Mouse (Mus musculus): ENCODE data around the gene Gjc2. TPM values are rescaled to one million over a fixed set of nuclear protein-coding genes. Genes with fewer than 3 reads are reported as not detected.

Gjc2 gene
- total RNA-seq, 2 experiments from 2014 or later = 0.55 TPM; not detected in 1

GRCm38 (mm10) chr11:59209580-59209979 is 26.6 kb upstream of the Gjc2 start:
- ATAC-seq (replicated peaks; ENCODE audit: low FRiP score, low TSS enrichment, poor library complexity, severe bottlenecking) = no peak

- ATAC-seq (replicated peaks; ENCODE audit: low FRiP score, low TSS enrichment, poor library complexity, severe bottlenecking) = peak; percentile 78
Observed at GRCm38 (mm10) chr11:59209003-59209441, 26.0 kb upstream of the Gjc2 start.

DNA sequence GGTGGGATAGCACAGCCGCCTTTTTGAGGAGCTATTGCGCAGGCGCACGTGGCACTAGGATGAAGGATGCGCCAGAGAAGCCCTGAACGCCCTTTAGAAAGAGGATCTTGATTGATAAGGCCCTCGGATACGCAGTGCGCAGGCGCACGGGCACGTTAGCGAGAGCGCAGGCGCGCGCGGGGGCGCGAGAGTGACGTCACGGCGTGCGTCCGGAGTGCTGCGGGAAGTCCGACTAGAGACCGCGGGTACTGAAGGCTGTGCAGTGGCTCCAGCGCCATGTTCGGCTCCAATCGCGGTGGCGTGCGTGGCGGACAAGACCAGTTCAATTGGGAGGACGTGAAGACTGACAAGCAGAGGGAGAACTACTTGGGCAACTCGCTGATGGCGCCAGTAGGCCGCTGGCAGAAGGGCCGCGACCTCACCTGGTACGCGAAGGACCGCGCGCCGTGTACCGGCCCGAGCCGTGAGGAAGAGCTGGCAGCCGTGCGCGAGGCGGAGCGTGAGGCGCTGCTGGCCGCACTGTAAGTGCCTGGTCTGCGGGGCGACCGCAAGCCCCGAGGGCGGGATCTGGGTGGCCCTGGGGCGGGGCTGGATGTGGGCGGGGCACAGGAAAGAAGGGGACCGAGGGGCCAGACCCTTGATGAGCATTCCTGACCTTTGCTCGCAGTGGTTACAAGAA is 25.3 kb upstream of the Gjc2 start, which contains the start of gene 2310033P09Rik:
TSS of gene 2310033P09Rik (plus strand) at position 169 of the 679 bp plus-strand sequence.
- peak; percentile 74 for ATAC-seq (replicated peaks; ENCODE audit: low FRiP score, low TSS enrichment, poor library complexity, severe bottlenecking)

- peak; percentile 94 for ATAC-seq (replicated peaks; ENCODE audit: low FRiP score, low TSS enrichment, poor library complexity, severe bottlenecking)
Observed at GRCm38 (mm10) chr11:59202081-59202995, 19.3 kb upstream of the Gjc2 start, which contains the start of gene Mrpl55. Mrpl55 (plus strand) TSS chr11:59202486.

DNA sequence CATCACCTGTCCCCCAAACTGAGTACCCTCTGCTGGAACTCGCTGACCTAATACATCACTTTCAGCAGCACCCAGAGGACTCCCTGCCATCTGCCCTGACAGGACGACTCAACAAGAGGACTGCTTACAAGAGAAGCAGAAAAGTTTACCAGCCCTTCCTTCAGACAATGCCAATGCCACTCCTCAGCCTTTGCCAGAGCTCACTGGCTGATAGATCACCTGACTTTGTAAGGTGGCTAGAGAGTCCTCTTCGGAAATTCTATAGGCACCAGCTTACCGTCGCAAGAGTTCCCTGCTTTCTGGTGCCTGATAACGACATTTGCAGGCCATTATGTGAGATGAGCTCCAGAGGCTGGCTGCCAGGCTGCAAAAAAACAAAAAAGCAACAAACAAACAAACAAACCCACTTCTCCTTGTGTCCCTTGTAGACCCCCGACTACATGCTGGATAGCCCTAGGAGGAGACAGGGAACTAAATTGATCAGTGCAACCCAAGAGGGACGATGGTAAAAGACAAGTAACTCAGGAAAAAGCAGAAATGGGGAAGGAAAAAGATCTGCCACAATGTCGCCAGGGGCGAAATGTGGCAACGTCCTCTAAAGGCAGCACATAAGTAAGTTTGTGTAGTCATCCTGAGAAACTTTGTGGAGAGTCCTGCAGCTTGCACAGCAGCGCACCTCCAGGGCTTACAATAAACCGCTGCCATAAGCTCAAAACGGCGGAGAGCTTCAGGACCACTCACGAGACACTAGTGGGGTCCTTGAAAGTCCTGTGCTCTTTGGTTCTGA is 18.4 kb upstream of the Gjc2 start:
- ATAC-seq (replicated peaks; ENCODE audit: low FRiP score, low TSS enrichment, poor library complexity, severe bottlenecking) = peak; percentile 25

- no peak for ATAC-seq (replicated peaks; ENCODE audit: low FRiP score, low TSS enrichment, poor library complexity, severe bottlenecking)
Observed at GRCm38 (mm10) chr11:59196230-59196629, 13.2 kb upstream of the Gjc2 start.

GRCm38 (mm10) chr11:59192059-59192386 is 9.0 kb upstream of the Gjc2 start, which contains the start of gene Guk1:
Guk1 (minus strand) TSS chr11:59192212.
- no peak for ATAC-seq (replicated peaks; ENCODE audit: low FRiP score, low TSS enrichment, poor library complexity, severe bottlenecking)

- ATAC-seq (replicated peaks; ENCODE audit: low FRiP score, low TSS enrichment, poor library complexity, severe bottlenecking) = peak; percentile 97
Observed at GRCm38 (mm10) chr11:59191231-59192058, 8.4 kb upstream of the Gjc2 start.

DNA sequence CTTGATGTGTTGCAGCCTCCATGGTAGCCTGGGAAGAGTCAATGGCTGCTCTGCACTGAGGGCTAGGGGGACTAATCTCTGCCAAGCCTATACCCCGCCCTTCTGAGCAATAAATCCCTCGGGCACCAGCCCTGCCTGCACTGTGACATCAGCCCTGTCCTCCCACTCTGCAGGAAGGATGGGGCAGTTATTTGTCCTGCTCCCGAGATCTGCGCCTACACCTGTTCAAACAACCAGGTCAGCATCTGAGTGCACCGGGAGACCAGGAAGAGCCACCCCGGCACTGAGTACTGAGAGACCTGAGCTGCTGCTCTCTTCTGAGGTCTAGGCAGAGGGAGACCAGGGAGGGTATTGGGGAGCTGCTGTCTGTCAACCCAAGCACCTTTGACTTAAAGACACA is 4.7 kb upstream of the Gjc2 start:
- no peak for ATAC-seq (replicated peaks; ENCODE audit: low FRiP score, low TSS enrichment, poor library complexity, severe bottlenecking)

GRCm38 (mm10) chr11:59185490-59185889 is 2.5 kb upstream of the Gjc2 start:
- no peak for ATAC-seq (replicated peaks; ENCODE audit: low FRiP score, low TSS enrichment, poor library complexity, severe bottlenecking)

DNA sequence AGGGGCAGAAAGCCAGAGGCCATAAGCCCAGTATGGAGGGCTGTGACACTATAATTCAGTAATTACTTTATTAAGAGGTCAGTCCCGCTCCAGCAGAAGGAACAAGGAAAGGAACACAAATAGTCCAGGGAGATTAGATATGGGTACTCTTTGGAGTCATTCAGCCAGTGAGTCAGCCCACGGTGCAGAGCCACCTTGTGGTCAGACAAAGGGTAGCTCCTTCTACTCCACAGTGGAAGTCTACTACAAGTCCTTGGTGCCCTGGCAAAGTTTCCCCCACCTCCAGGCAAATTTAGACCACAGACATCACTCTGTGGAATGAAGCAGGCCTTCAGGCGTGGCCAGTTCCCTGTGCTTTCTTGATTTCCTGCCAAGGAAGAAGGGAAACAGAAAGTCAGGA is 808 bp upstream of the Gjc2 start:
- peak; percentile 87 for ATAC-seq (replicated peaks; ENCODE audit: low FRiP score, low TSS enrichment, poor library complexity, severe bottlenecking)

- ATAC-seq (replicated peaks; ENCODE audit: low FRiP score, low TSS enrichment, poor library complexity, severe bottlenecking) = 0 out of 2 replicates have a peak, but pooled peaks have one; percentile 16
Observed at GRCm38 (mm10) chr11:59176921-59177320, 6.1 kb downstream of the Gjc2 start.

- ATAC-seq (replicated peaks; ENCODE audit: low FRiP score, low TSS enrichment, poor library complexity, severe bottlenecking) = no peak
Observed at GRCm38 (mm10) chr11:59176475-59176874, 6.5 kb downstream of the Gjc2 start.

- ATAC-seq (replicated peaks; ENCODE audit: low FRiP score, low TSS enrichment, poor library complexity, severe bottlenecking) = no peak
Observed at GRCm38 (mm10) chr11:59174189-59174838, 8.7 kb downstream of the Gjc2 start.

GRCm38 (mm10) chr11:59170549-59170948 is 12.5 kb downstream of the Gjc2 start:
- no peak for ATAC-seq (replicated peaks; ENCODE audit: low FRiP score, low TSS enrichment, poor library complexity, severe bottlenecking)

DNA sequence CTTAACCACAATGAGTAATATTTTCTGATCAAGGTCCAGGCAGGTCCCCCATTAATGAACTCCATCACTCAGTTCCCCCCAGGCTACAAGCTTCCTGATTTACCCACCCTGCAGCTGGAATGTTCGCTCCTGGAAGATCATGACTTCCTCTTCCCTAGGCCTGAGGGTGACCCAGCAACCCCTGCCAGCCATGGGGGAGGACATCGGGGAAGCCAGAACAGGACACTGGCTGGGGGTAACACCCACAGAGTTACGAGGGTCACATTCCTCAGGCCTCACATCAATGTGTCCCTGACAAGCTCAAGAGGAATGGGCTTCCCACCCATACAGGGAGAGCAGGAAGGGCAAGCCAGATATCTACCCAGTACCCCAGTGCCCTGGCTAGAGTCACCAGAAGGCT is 13.2 kb downstream of the Gjc2 start:
- no peak for ATAC-seq (replicated peaks; ENCODE audit: low FRiP score, low TSS enrichment, poor library complexity, severe bottlenecking)

- no peak for ATAC-seq (replicated peaks; ENCODE audit: low FRiP score, low TSS enrichment, poor library complexity, severe bottlenecking)
Observed at GRCm38 (mm10) chr11:59165616-59166241, 17.3 kb downstream of the Gjc2 start.

- peak; percentile 79 for ATAC-seq (replicated peaks; ENCODE audit: low FRiP score, low TSS enrichment, poor library complexity, severe bottlenecking)
Observed at GRCm38 (mm10) chr11:59164384-59164783, 18.6 kb downstream of the Gjc2 start.
